Comparison of ENCODE assay signal across 17 mouse cellular contexts in genomic region chr19:28516487-28516886, GRCm38 (mm10).
DNase-seq lines count a peak whose midpoint lies in the region.
"Had no signal": no experiment of that assay in that cellular context is flagged by ENCODE, and none has a peak within 500 bp of the region (broad histone marks: within the 10 kb centered on the region; RNA-seq: fewer than 3 reads in every experiment).

No protein-coding gene starts in this region.

- DNase-seq in testis, postnatal 10 days (ENCODE audit: low spot score), result peak; percentile 7
- no peak for DNase-seq in testis, postnatal 14 days (ENCODE audit: low spot score)
- peak; percentile 69 for DNase-seq in Muller cell, postnatal 12 days (ENCODE audit: inconsistent ontology term)
- DNase-seq in retina, embryonic 14.5 days (ENCODE audit: low spot score), result peak; percentile 44
- DNase-seq in cerebellum, adult 9-10 months, result no peak
- no peak for DNase-seq in urinary bladder, adult 2 months (ENCODE audit: low spot score)
- DNase-seq: adrenal gland, adult 8-10 months; adrenal gland, postnatal 25 days; cerebellum, adult 18-20 months; cerebellum, adult 9-11 months; cerebellum, postnatal 25 days; forebrain, postnatal 0 days; gastrocnemius, adult 2 months; gastrocnemius, postnatal 14 days; heart, adult 11 months; heart, postnatal 10 days; heart, postnatal 36 days had no signal

Comparison
In these comparisons a context has a peak if more than half of its experiments do, and no peak if none do; other contexts are left out.
1. DNase-seq: peak in testis, postnatal 10 days (single experiment), Muller cell, postnatal 12 days (single experiment) and retina, embryonic 14.5 days (single experiment); none in testis, postnatal 14 days (single experiment), cerebellum, adult 9-10 months (single experiment) and urinary bladder, adult 2 months (single experiment).